Mouse (Mus musculus) liver, embryonic 16.5 days (tissue): ENCODE results near the gene Prss21. TPM values are rescaled to one million over a fixed set of nuclear protein-coding genes. Genes with fewer than 3 reads are reported as not detected.

ENCODE experiments used
- ATAC-seq: fragments of 200-750 bp; cut with Nextera tagmentation; 2 replicates; pipeline ENCODE4 v1.8.0; 2017; ENCODE audit warnings: low read depth, mild to moderate bottlenecking, moderate number of reproducible peaks, moderate library complexity
- H3K27ac ChIP-seq: fragments of 300-500 bp; sonication (generic); 2 replicates; pipeline ENCODE4 v1.5.1; 2014; ENCODE audit warnings: mild to moderate bottlenecking, low read length
- H3K27me3 ChIP-seq: fragments of 300-500 bp; sonication (generic); 2 replicates; pipeline ENCODE4 v1.6.1; 2014; ENCODE audit warnings: low read depth, low read length, mixed read lengths; ENCODE audit not compliant: control insufficient read depth, insufficient read depth
- H3K36me3 ChIP-seq: fragments of 300-500 bp; sonication (generic); 2 replicates; pipeline ENCODE4 v1.6.1; 2014; ENCODE audit warnings: mild to moderate bottlenecking; ENCODE audit not compliant: control insufficient read depth, insufficient read depth
- H3K4me1 ChIP-seq: fragments of 300-500 bp; sonication (generic); 2 replicates; pipeline ENCODE4 v1.6.1; 2014; ENCODE audit warnings: low read depth, low read length, mixed read lengths; ENCODE audit not compliant: control insufficient read depth
- H3K4me2 ChIP-seq: fragments of 300-500 bp; sonication (generic); 2 replicates; pipeline ENCODE4 v1.6.1; 2014; ENCODE audit warnings: low read depth, low read length, mixed read lengths
- H3K4me3 ChIP-seq: fragments of 300-500 bp; sonication (generic); 2 replicates; pipeline ENCODE4 v1.5.1; 2014; ENCODE audit warnings: low read depth, mild to moderate bottlenecking, low read length
- H3K9ac ChIP-seq: fragments of 300-500 bp; sonication (generic); 2 replicates; pipeline ENCODE4 v1.6.1; 2014; ENCODE audit warnings: low read depth, low read length
- H3K9me3 ChIP-seq: fragments of 300-500 bp; sonication (generic); replicated peaks from 2 replicates; pipeline ENCODE4 v1.6.1; 2016; ENCODE audit warnings: low read length; ENCODE audit not compliant: control insufficient read depth
- WGBS: fragments of 180-500 bp; shearing (Covaris S2); extraction: QIAGEN DNeasy Blood & Tissue Kit; methylation state at CpG from one replicate; pipeline ENCODE4 v1.1.7; 2014; ENCODE audit not compliant: insufficient replicate concordance; 5-methylcytosine and 5-hydroxymethylcytosine counted together
- polyA plus RNA-seq: library from polyadenylated mRNA; unstranded; fragments of >200 nt; fragmentation: Nextera tagmentation; extraction: Ambion mirVana; gene quantifications from 2 replicates; pipeline ENCODE4 v1.2.1, GENCODE M21; 2015

Prss21 gene
- polyA plus RNA-seq, 1 experiment from 2014 or later = not detected

GRCm38 (mm10) chr17:23829064-23829619, 38.7 kb upstream of the Prss21 start, which contains the start of gene Elob:
Gene Elob (minus strand): TSS chr17:23829136.
- H3K27ac ChIP-seq = peak within 1 kb of the TSS; percentile 86
- peaks cover 3% of the 10 kb centered on the region; the same call in 1 of the 2 replicates for H3K9me3 ChIP-seq
- ATAC-seq = peak; percentile 95
- peak within 1 kb of the TSS; percentile 83 for H3K4me3 ChIP-seq
- peaks cover 23% of the 10 kb centered on the region for H3K36me3 ChIP-seq
- H3K9ac ChIP-seq = peak within 1 kb of the TSS; percentile 81
- peak within 1 kb of the TSS; percentile 89 for H3K4me2 ChIP-seq
- peaks cover 17% of the 10 kb centered on the region for H3K4me1 ChIP-seq
- under 1% methylated on average over 25 of the region's 42 CpGs for WGBS
- peaks cover 16% of the 10 kb centered on the region; the same call in 1 of the 2 replicates for H3K27me3 ChIP-seq

GRCm38 (mm10) chr17:23831201-23831600, 36.7 kb upstream of the Prss21 start:
- peaks cover 6% of the 10 kb centered on the region for H3K36me3 ChIP-seq
- H3K9ac ChIP-seq = no peak overlapping the region
- H3K27me3 ChIP-seq = peaks cover 18% of the 10 kb centered on the region; the same call in 1 of the 2 replicates
- WGBS = 74% methylated on average over 1 of the region's 1 CpGs
- peaks cover 17% of the 10 kb centered on the region for H3K4me1 ChIP-seq
- H3K9me3 ChIP-seq = peaks cover 3% of the 10 kb centered on the region; the same call in 1 of the 2 replicates
- no peak overlapping the region for H3K4me3 ChIP-seq
- ATAC-seq = no peak
- H3K27ac ChIP-seq = no peak overlapping the region
- H3K4me2 ChIP-seq = no peak overlapping the region

- no peak for ATAC-seq
These were observed 31.8 kb upstream of the Prss21 start, which contains the start of gene Prss33 for GRCm38 (mm10) chr17:23836006-23836575. Gene Prss33 (minus strand): TSS chr17:23836056.

GRCm38 (mm10) chr17:23841145-23841544, 26.7 kb upstream of the Prss21 start:
- Histone ChIP-seq H3K36me3 (no peaks in the 10 kb centered on the region), H3K4me1 (no peaks in the 10 kb centered on the region; the same call in 1 of the 2 replicates), H3K4me3 (no peak overlapping the region), H3K27me3 (no peaks in the 10 kb centered on the region), H3K9ac (no peak overlapping the region), H3K4me2 (no peak overlapping the region), H3K27ac (no peak overlapping the region), H3K9me3 (no peaks in the 10 kb centered on the region)
- 23% methylated on average over 4 of the region's 4 CpGs for WGBS
- no peak for ATAC-seq

More at GRCm38 (mm10) chr17:23836006-23836575, 31.8 kb upstream of the Prss21 start, which contains the start of gene Prss33:
- Histone ChIP-seq H3K4me2 (no peak within 1 kb of the TSS), H3K9ac (no peak within 1 kb of the TSS), H3K27ac (no peak within 1 kb of the TSS), H3K4me1 (no peaks in the 10 kb centered on the region), H3K4me3 (no peak within 1 kb of the TSS), H3K9me3 (no peaks in the 10 kb centered on the region), H3K27me3 (peaks cover 13% of the 10 kb centered on the region; the same call in 1 of the 2 replicates), H3K36me3 (no peaks in the 10 kb centered on the region)
- WGBS = 57% methylated on average over 8 of the region's 8 CpGs

GRCm38 (mm10) chr17:23843141-23843811, 24.6 kb upstream of the Prss21 start:
- no peaks in the 10 kb centered on the region for H3K36me3 ChIP-seq
- no peak overlapping the region for H3K9ac ChIP-seq
- no peak overlapping the region for H3K4me3 ChIP-seq
- H3K9me3 ChIP-seq = no peaks in the 10 kb centered on the region
- H3K4me1 ChIP-seq = no peaks in the 10 kb centered on the region; the same call in 1 of the 2 replicates
- 50% methylated on average over 23 of the region's 23 CpGs for WGBS
- ATAC-seq = no peak
- peak overlapping the region; percentile 41; the same call in 1 of the 2 replicates for H3K4me2 ChIP-seq
- H3K27ac ChIP-seq = no peak overlapping the region
- no peaks in the 10 kb centered on the region for H3K27me3 ChIP-seq

GRCm38 (mm10) chr17:23843812-23844273, 24.0 kb upstream of the Prss21 start, which contains the start of the genes Prss32 and Prss41:
Gene Prss32 (plus strand): TSS chr17:23843855.
Gene Prss41 (minus strand): TSS chr17:23844172.
- 16% methylated on average over 19 of the region's 19 CpGs for WGBS
- Histone ChIP-seq H3K27ac (no peak within 1 kb of the TSS), H3K9ac (no peak within 1 kb of the TSS), H3K4me1 (no peaks in the 10 kb centered on the region; the same call in 1 of the 2 replicates), H3K9me3 (no peaks in the 10 kb centered on the region), H3K4me3 (peak within 1 kb of the TSS; percentile 17), H3K4me2 (peak within 1 kb of the TSS; percentile 41), H3K36me3 (no peaks in the 10 kb centered on the region), H3K27me3 (no peaks in the 10 kb centered on the region)
- 0 out of 2 replicates have a peak, but pooled peaks have one; percentile 13 for ATAC-seq

GRCm38 (mm10) chr17:23850028-23850427, 17.8 kb upstream of the Prss21 start:
- Histone ChIP-seq H3K4me3 (no peak overlapping the region), H3K36me3 (no peaks in the 10 kb centered on the region), H3K27ac (no peak overlapping the region), H3K4me2 (no peak overlapping the region), H3K9ac (no peak overlapping the region), H3K4me1 (no peaks in the 10 kb centered on the region), H3K27me3 (no peaks in the 10 kb centered on the region), H3K9me3 (no peaks in the 10 kb centered on the region)
- no peak for ATAC-seq
- WGBS = 41% methylated on average over 2 of the region's 2 CpGs

GRCm38 (mm10) chr17:23850853-23851749, 16.8 kb upstream of the Prss21 start:
- H3K27ac ChIP-seq = no peak overlapping the region
- H3K9ac ChIP-seq = no peak overlapping the region
- 45% methylated on average over 18 of the region's 19 CpGs for WGBS
- no peaks in the 10 kb centered on the region for H3K27me3 ChIP-seq
- no peak overlapping the region for H3K4me2 ChIP-seq
- ATAC-seq = no peak
- H3K4me1 ChIP-seq = no peaks in the 10 kb centered on the region
- no peaks in the 10 kb centered on the region for H3K36me3 ChIP-seq
- no peaks in the 10 kb centered on the region for H3K9me3 ChIP-seq
- H3K4me3 ChIP-seq = no peak overlapping the region
